Mouse (Mus musculus): ENCODE results near the gene Asb18. TPM values are rescaled to one million over a fixed set of nuclear protein-coding genes. Genes with fewer than 3 reads are reported as not detected.

Gene Asb18
- polyA plus RNA-seq, 1 experiment from 2014 or later, result 0.66 TPM

GRCm38 (mm10) chr1:89909796-89910195 is 104.7 kb downstream of the Asb18 start:
- Histone ChIP-seq H3K4me2 (replicated peaks) (no peak overlapping the region), H3K27ac (no peak overlapping the region), H3K27me3 (ENCODE audit: control insufficient read depth, insufficient read depth, low read length) (no peaks in the 10 kb centered on the region), H3K9ac (no peak overlapping the region), H3K36me3 (replicated peaks; ENCODE audit: control insufficient read depth, insufficient read depth) (no peaks in the 10 kb centered on the region), H3K9me3 (ENCODE audit: control insufficient read depth, low read length) (0 out of 2 replicates have a peak, but pooled peaks cover 6% of the 10 kb centered on the region), H3K4me1 (replicated peaks; ENCODE audit: control insufficient read depth, insufficient read depth, low read length) (no peaks in the 10 kb centered on the region), H3K4me3 (replicated peaks; ENCODE audit: low read length) (no peak overlapping the region)
- WGBS, result 90% methylated on average over 8 of the region's 8 CpGs
- no peak for ATAC-seq (ENCODE audit: low FRiP score)
- DNase-seq (ENCODE audit: low spot score), result no peak

- 0 out of 2 replicates have a peak, but pooled peaks cover 6% of the 10 kb centered on the region for H3K9me3 ChIP-seq (ENCODE audit: control insufficient read depth, low read length)
- H3K4me2 ChIP-seq (replicated peaks), result no peak overlapping the region
- H3K9ac ChIP-seq, result no peak overlapping the region
- no peak for ATAC-seq (ENCODE audit: low FRiP score)
- H3K4me3 ChIP-seq (replicated peaks; ENCODE audit: low read length), result no peak overlapping the region
- H3K27me3 ChIP-seq (ENCODE audit: control insufficient read depth, insufficient read depth, low read length), result no peaks in the 10 kb centered on the region
- no peak for DNase-seq (ENCODE audit: low spot score)
- no peak overlapping the region for H3K27ac ChIP-seq
- H3K36me3 ChIP-seq (replicated peaks; ENCODE audit: control insufficient read depth, insufficient read depth), result no peaks in the 10 kb centered on the region
- WGBS, result 95% methylated on average over 1 of the region's 1 CpGs
- H3K4me1 ChIP-seq (replicated peaks; ENCODE audit: control insufficient read depth, insufficient read depth, low read length), result no peaks in the 10 kb centered on the region
Observed at GRCm38 (mm10) chr1:89902641-89903040, 111.8 kb downstream of the Asb18 start.

- H3K36me3 ChIP-seq (replicated peaks; ENCODE audit: control insufficient read depth, insufficient read depth), result no peaks in the 10 kb centered on the region
- no peak overlapping the region for H3K4me3 ChIP-seq (replicated peaks; ENCODE audit: low read length)
- 94% methylated on average over 2 of the region's 2 CpGs for WGBS
- H3K4me1 ChIP-seq (replicated peaks; ENCODE audit: control insufficient read depth, insufficient read depth, low read length), result no peaks in the 10 kb centered on the region
- no peak overlapping the region for H3K4me2 ChIP-seq (replicated peaks)
- DNase-seq (ENCODE audit: low spot score), result no peak
- H3K9ac ChIP-seq, result no peak overlapping the region
- no peak overlapping the region for H3K27ac ChIP-seq
- ATAC-seq (ENCODE audit: low FRiP score), result no peak
- 0 out of 2 replicates have a peak, but pooled peaks cover 6% of the 10 kb centered on the region for H3K9me3 ChIP-seq (ENCODE audit: control insufficient read depth, low read length)
- H3K27me3 ChIP-seq (ENCODE audit: control insufficient read depth, insufficient read depth, low read length), result no peaks in the 10 kb centered on the region
Observed at GRCm38 (mm10) chr1:89902236-89902635, 112.2 kb downstream of the Asb18 start.

- H3K4me3 ChIP-seq (replicated peaks; ENCODE audit: low read length), result no peak overlapping the region
- H3K4me2 ChIP-seq (replicated peaks), result no peak overlapping the region
- DNase-seq (ENCODE audit: low spot score) (no peak), ATAC-seq (ENCODE audit: low FRiP score) (no peak)
- H3K9me3 ChIP-seq (ENCODE audit: control insufficient read depth, low read length), result 0 out of 2 replicates have a peak, but pooled peaks cover 3% of the 10 kb centered on the region
- H3K4me1 ChIP-seq (replicated peaks; ENCODE audit: control insufficient read depth, insufficient read depth, low read length), result no peaks in the 10 kb centered on the region
- 90% methylated on average over 4 of the region's 4 CpGs for WGBS
- no peaks in the 10 kb centered on the region for H3K27me3 ChIP-seq (ENCODE audit: control insufficient read depth, insufficient read depth, low read length)
- no peak overlapping the region for H3K27ac ChIP-seq
- H3K9ac ChIP-seq, result no peak overlapping the region
- H3K36me3 ChIP-seq (replicated peaks; ENCODE audit: control insufficient read depth, insufficient read depth), result no peaks in the 10 kb centered on the region; the same call in 1 of the 2 replicates
Observed at GRCm38 (mm10) chr1:89901381-89901780, 113.1 kb downstream of the Asb18 start.

Other genes with a start within 250 kb of the Asb18 start
- gene Gbx2, start 83.5 kb downstream of the Asb18 start, polyA plus RNA-seq (2014; fragmentation: Nextera tagmentation; extraction: Ambion mirVana), result 40.6 and 41.6 TPM in 2 replicates
- gene Iqca, start 138.7 kb upstream of the Asb18 start, polyA plus RNA-seq (2014; fragmentation: Nextera tagmentation; extraction: Ambion mirVana), result 0.86 and 1.8 TPM in 2 replicates
- 10.3 and 11.1 TPM in 2 replicates for gene Ackr3, start 189.3 kb upstream of the Asb18 start, polyA plus RNA-seq (2014; fragmentation: Nextera tagmentation; extraction: Ambion mirVana)

Data from hindbrain, embryonic 14.5 days (tissue).